Mouse (Mus musculus) liver, embryonic 12.5 days (tissue): Measurements from ENCODE around the gene Gpr26. TPM values are rescaled to one million over a fixed set of nuclear protein-coding genes. Genes with fewer than 3 reads are reported as not detected.

Source experiments
- polyA plus RNA-seq: library from polyadenylated mRNA; unstranded; fragments of >200 nt; fragmentation: Nextera tagmentation; extraction: Ambion mirVana; gene quantifications from 2 replicates; pipeline ENCODE4 v1.2.1, GENCODE M21; 2016

The Gpr26 gene
- polyA plus RNA-seq, 1 experiment from 2014 or later, result not detected

Other genes with a start within 250 kb of the Gpr26 start
- gene Cpxm2, start 188.3 kb downstream of the Gpr26 start, polyA plus RNA-seq, result 0.12 and 0.13 TPM in 2 replicates